Mouse (Mus musculus) bone marrow macrophage, adult 2 months (primary cell): ENCODE measurements around the gene Ccdc88a.

Experiments used
- CTCF ChIP-seq: IDR thresholded peaks from 2 replicates; pipeline ENCODE4 v1.5.1; 2012; ENCODE audit warnings: low read depth, mild to moderate bottlenecking, low read length, moderate library complexity
- POLR2A ChIP-seq: IDR thresholded peaks from 2 replicates; pipeline ENCODE4 v1.6.1; 2012; ENCODE audit warnings: mild to moderate bottlenecking, low read depth, low read length, borderline replicate concordance

DNA sequence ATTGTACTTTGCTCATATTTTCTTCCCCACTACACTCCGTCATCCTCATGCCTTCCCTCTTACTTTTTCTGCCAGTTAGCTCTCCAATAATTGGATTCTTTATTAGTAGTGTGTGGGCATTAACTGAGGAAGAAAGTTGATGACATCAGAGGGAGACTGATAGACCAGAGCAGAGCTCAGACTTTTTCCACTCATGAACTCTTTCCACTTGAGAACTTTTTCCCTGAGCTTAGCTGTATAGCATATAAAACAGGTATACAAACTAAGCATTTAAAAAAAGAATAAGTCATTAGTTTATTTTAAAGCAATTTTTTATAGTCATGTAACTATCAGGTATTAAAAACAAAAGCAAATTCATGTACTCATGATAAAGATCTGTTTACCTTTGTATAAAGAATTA, 5.3 kb downstream of the Ccdc88a start:
- TF ChIP-seq CTCF: no peak
- no peak for TF ChIP-seq POLR2A
